Mouse (Mus musculus) hindbrain, embryonic 10.5 days (tissue): Measurements from ENCODE around the gene Klra7. TPM values are rescaled to one million over a fixed set of nuclear protein-coding genes. Genes with fewer than 3 reads are reported as not detected.
"Not testable (repeated sequence)": the region's sequence is repeated elsewhere in the genome, so short reads cannot be mapped to it uniquely, and the experiment has no call there.

Experiments used
- DNase-seq: peaks from one replicate; pipeline ENCODE4 v3.0.0-alpha.2; 2017; ENCODE audit warnings: low spot score
- H3K27ac ChIP-seq: fragments of 300-500 bp; sonication (generic); 2 replicates; pipeline ENCODE4 v1.5.1; 2016; ENCODE audit warnings: mild to moderate bottlenecking, moderate library complexity
- H3K27me3 ChIP-seq: fragments of 300-500 bp; sonication (generic); 2 replicates; pipeline ENCODE4 v1.6.1; 2016; ENCODE audit warnings: mild to moderate bottlenecking; ENCODE audit not compliant: poor library complexity, insufficient read depth, severe bottlenecking
- H3K36me3 ChIP-seq: fragments of 300-500 bp; sonication (generic); 2 replicates; pipeline ENCODE4 v1.6.1; 2016; ENCODE audit warnings: mild to moderate bottlenecking, moderate library complexity
- H3K4me1 ChIP-seq: fragments of 300-500 bp; sonication (generic); replicated peaks from 2 replicates; pipeline ENCODE4 v1.6.1; 2016; ENCODE audit warnings: mild to moderate bottlenecking
- H3K4me3 ChIP-seq: fragments of 300-500 bp; sonication (generic); 2 replicates; pipeline ENCODE4 v1.5.1; 2016; ENCODE audit warnings: mild to moderate bottlenecking, moderate library complexity
- H3K9me3 ChIP-seq: fragments of 300-500 bp; sonication (generic); 2 replicates; pipeline ENCODE4 v1.6.1; 2016; ENCODE audit warnings: mild to moderate bottlenecking, moderate library complexity
- WGBS: fragments of 180-500 bp; shearing (Covaris S2); methylation state at CpG from one replicate; pipeline ENCODE4 v1.1.7; 2016; 5-methylcytosine and 5-hydroxymethylcytosine counted together
- polyA plus RNA-seq: library from polyadenylated mRNA; unstranded; fragments of >200 nt; fragmentation: Nextera tagmentation; extraction: Ambion mirVana; gene quantifications from 2 replicates; pipeline ENCODE4 v1.2.1, GENCODE M21; 2016

Gene Klra7
- not detected in 2 replicates for polyA plus RNA-seq

DNA sequence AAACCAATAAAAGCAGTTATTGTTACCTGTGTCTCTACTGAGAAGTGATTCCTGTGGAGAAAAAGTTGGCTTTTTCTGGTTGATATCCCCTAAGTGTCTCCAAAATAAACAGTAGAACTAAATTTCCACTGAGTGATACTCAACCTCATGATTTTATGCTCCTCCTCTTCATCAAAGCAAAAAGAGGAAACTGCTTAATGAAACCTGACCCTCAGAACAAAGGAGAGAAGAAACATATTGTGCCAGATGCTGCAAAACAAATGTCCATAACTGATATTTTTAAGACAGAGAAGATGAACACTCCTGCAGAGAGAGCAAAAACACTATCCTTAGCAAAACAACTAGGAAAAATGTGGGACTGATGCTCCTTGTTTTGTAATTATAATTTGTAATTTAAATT, at the start of gene Klra7:
Klra7 (minus strand) TSS at position 101 of the 400 bp plus-strand sequence.
- no peaks in the 10 kb centered on the region for H3K27me3 ChIP-seq
- peaks cover 16% of the 10 kb centered on the region; the same call in 1 of the 2 replicates for H3K9me3 ChIP-seq
- H3K4me3 ChIP-seq, result no peak within 1 kb of the TSS
- H3K27ac ChIP-seq, result no peak within 1 kb of the TSS
- no peaks in the 10 kb centered on the region for H3K36me3 ChIP-seq
- no peaks in the 10 kb centered on the region for H3K4me1 ChIP-seq
- no peak for DNase-seq

DNA sequence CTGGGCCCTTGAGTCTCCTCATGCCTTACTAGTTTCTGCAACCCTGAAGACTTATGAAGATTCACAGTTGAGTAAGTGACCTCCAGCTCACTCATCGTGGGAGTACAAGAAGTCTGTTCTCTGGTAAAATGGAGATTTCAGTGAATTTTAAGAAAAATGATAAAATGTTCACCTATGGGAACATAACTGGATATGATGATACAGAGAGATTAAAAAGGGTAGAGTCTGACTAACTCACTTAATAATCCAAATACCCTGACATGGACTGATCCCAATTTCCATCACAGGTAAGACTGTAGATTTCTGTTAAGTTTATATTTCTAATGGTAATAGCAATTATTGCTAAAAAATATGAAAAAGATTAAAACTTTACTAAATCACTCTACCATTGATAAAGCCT, 48.7 kb upstream of the Klra7 start, which contains the start of gene Klra10:
Klra10 (minus strand) TSS at position 101 of the 400 bp plus-strand sequence.
- not testable (repeated sequence) for H3K36me3 ChIP-seq, DNase-seq, H3K27me3 ChIP-seq, H3K4me1 ChIP-seq, H3K4me3 ChIP-seq, H3K9me3 ChIP-seq, H3K27ac ChIP-seq
- WGBS, result 82% methylated on average over 1 of the region's 1 CpGs

DNA sequence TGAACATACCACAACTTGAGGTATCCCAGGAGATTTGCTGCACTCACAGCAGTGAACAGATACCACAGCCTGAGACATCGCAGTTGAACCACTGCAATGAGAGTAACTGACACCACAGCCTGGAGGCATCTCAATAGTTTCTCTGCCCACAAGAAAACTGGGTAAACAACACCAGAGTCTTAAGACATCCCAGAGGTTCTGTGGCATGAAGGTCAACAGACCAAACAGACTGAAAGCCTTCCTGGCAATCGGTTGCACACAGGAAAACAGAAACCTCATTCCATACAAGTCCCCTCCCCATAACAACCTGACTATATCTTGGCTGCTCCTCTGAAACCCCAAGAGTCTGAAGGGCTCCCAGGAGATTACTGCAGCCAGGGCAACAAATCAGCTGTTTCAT, 22.2 kb upstream of the Klra7 start:
- no peaks in the 10 kb centered on the region for H3K4me1 ChIP-seq

DNA sequence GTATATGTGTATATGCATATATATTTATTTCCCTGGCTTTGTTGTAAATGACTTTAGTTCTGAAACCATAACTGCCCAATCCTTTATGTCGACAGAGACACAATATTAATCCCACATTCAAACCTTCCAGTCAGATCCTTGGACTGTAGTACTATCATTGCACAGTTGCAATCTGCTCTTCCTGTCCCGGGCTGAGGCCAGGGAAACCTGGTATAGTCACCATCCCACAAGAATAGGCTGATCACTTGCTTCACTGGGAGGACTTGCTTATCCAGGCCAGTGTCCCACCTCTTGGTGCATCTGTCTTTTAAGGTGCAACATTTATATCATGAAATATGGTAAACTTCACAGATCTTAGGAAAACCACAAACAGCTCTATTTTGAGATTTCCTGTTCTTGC, 4.4 kb upstream of the Klra7 start:
- Histone ChIP-seq H3K4me3 (no peak overlapping the region), H3K36me3 (no peaks in the 10 kb centered on the region), H3K27me3 (no peaks in the 10 kb centered on the region), H3K9me3 (peaks cover 14% of the 10 kb centered on the region; the same call in 1 of the 2 replicates), H3K27ac (no peak overlapping the region), H3K4me1 (no peaks in the 10 kb centered on the region)
- DNase-seq, result no peak
- 82% methylated on average over 2 of the region's 2 CpGs for WGBS

More for the DNA sequence above, 22.2 kb upstream of the Klra7 start:
- no peak for DNase-seq
- no peak overlapping the region for H3K27ac ChIP-seq
- WGBS, result 87% methylated on average over 2 of the region's 2 CpGs
- no peak overlapping the region for H3K4me3 ChIP-seq
- no peaks in the 10 kb centered on the region for H3K27me3 ChIP-seq
- H3K36me3 ChIP-seq, result no peaks in the 10 kb centered on the region
- peaks cover 51% of the 10 kb centered on the region for H3K9me3 ChIP-seq

DNA sequence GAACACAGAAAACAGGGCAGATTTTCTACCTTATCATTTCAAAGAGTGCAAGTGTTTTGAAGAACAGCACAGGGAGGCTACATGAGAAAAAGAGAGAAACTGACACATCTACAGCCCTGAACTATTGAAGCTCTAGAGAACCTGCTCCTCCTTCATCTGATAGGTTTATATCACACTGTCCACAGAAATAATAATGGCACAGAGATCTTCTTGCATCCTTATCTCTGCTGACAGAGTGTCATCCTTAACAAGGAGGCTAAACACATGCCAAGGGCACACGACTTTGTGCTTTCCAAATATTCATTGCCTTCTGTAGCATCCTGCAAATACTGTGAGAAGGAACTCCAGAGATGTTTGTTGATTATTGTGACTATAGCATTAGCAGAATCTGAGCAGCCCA, 3.5 kb upstream of the Klra7 start:
- H3K36me3 ChIP-seq, result no peaks in the 10 kb centered on the region
- DNase-seq, result no peak
- H3K27me3 ChIP-seq, result no peaks in the 10 kb centered on the region
- H3K4me1 ChIP-seq, result no peaks in the 10 kb centered on the region
- WGBS, result 63% methylated on average over 1 of the region's 1 CpGs
- no peak overlapping the region for H3K4me3 ChIP-seq
- no peak overlapping the region for H3K27ac ChIP-seq
- peaks cover 14% of the 10 kb centered on the region; the same call in 1 of the 2 replicates for H3K9me3 ChIP-seq

DNA sequence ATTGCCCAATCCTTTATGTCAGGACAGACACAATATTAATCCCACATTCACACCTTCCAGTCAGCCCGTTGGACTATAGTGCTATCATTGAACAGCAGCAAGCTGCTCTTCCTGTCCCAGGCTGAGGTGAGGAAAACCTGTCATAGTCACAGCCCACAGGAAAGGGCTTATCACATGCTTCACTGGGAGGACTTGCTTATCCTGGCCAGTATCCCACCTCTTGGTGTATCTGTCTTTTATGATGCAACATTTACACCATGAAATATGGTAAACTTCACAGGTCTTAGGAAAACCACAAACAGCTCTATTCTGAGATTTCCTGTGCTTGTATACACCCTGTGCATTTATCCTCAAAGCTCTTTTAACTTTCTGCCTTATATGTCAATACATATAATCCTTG, 35.7 kb downstream of the Klra7 start:
- DNase-seq, H3K27me3 ChIP-seq, H3K4me1 ChIP-seq, H3K27ac ChIP-seq, H3K4me3 ChIP-seq, H3K36me3 ChIP-seq, H3K9me3 ChIP-seq: not testable (repeated sequence)
- WGBS, result 97% methylated on average over 1 of the region's 1 CpGs

DNA sequence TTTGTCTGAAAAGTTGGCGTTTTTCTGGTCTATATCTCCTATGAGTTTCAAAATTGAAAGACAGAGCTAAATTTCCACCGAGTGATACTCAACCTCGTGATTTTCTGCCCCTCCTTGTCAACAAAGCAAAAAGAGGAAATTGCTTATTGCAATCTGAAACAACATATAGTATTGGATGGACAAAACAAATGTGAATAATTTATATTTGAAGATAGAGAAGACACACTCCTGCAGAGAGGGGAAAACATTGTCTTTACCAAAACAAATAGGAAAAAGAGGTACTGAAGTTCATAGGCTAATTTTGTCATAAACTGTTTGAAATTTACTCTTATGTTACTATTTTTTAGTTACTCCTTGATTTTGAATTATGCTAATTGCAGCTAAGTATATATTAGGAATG, 40.1 kb downstream of the Klra7 start, which contains the start of gene Klra9:
Klra9 (minus strand) TSS at position 101 of the 400 bp plus-strand sequence.
- DNase-seq, H3K27me3 ChIP-seq, H3K4me1 ChIP-seq, H3K4me3 ChIP-seq, H3K27ac ChIP-seq, H3K36me3 ChIP-seq, H3K9me3 ChIP-seq: not testable (repeated sequence)
- WGBS, result 71% methylated on average over 3 of the region's 3 CpGs

Other genes starting within 250 kb of the Klra7 start
- gene Klra6, start 206.4 kb downstream of the Klra7 start, polyA plus RNA-seq, result not detected in 2 replicates
- gene Klra4, start 166.1 kb downstream of the Klra7 start, polyA plus RNA-seq, result not detected in 2 replicates
- gene Klra8, start 103.4 kb downstream of the Klra7 start, polyA plus RNA-seq, result not detected in 2 replicates
- not detected in 2 replicates for gene Klra9, start 40.2 kb downstream of the Klra7 start, polyA plus RNA-seq
- gene Klra10, start 48.6 kb upstream of the Klra7 start, polyA plus RNA-seq, result not detected in 2 replicates
- not detected in 2 replicates for gene Klra3, start 104.3 kb upstream of the Klra7 start, polyA plus RNA-seq
- not detected in 2 replicates for gene Klra1, start 153.6 kb upstream of the Klra7 start, polyA plus RNA-seq